Mouse (Mus musculus): ENCODE measurements around the gene Agfg2. TPM values are rescaled to one million over a fixed set of nuclear protein-coding genes. Genes with fewer than 3 reads are reported as not detected.
A peak's percentile ranks its signal among the peaks of the same experiment; 100 is the strongest.

Gene Agfg2
- polyA plus RNA-seq, 1 experiment: 11.6 TPM

GRCm38 (mm10) chr5:137631171-137631570 is 53.4 kb downstream of the Agfg2 start:
- Histone ChIP-seq H3K27me3 (ENCODE audit: control insufficient read depth, insufficient read depth, low read length) (no peaks in the 10 kb centered on the region), H3K27ac (ENCODE audit: insufficient read depth, low read depth, low read length) (peak overlapping the region; percentile 92), H3K4me3 (ENCODE audit: low read depth, low read length) (peak overlapping the region; percentile 65), H3K36me3 (ENCODE audit: control insufficient read depth, insufficient read depth, low read length) (peaks cover 22% of the 10 kb centered on the region), H3K4me1 (ENCODE audit: control insufficient read depth, insufficient read depth, insufficient read length, low read length) (peaks cover 18% of the 10 kb centered on the region)
- WGBS: 19% methylated on average over 9 of the region's 9 CpGs
- TF ChIP-seq POLR2A (IDR thresholded peaks at IDR 0.05; ENCODE audit: low read depth, low read length) (no peak), CTCF (IDR thresholded peaks at IDR 0.05; ENCODE audit: extremely low read depth, insufficient read length, insufficient replicate concordance, low read depth, low read length) (no peak)

- H3K27ac ChIP-seq (ENCODE audit: insufficient read depth, low read depth, low read length): peak overlapping the region; percentile 92
- peak overlapping the region; percentile 65 for H3K4me3 ChIP-seq (ENCODE audit: low read depth, low read length)
- peaks cover 18% of the 10 kb centered on the region for H3K4me1 ChIP-seq (ENCODE audit: control insufficient read depth, insufficient read depth, insufficient read length, low read length)
- TF ChIP-seq CTCF (IDR thresholded peaks at IDR 0.05; ENCODE audit: extremely low read depth, insufficient read length, insufficient replicate concordance, low read depth, low read length) (no peak), POLR2A (IDR thresholded peaks at IDR 0.05; ENCODE audit: low read depth, low read length) (0 out of 2 replicates have a peak, but pooled peaks have one; percentile 10)
- no peaks in the 10 kb centered on the region for H3K27me3 ChIP-seq (ENCODE audit: control insufficient read depth, insufficient read depth, low read length)
- H3K36me3 ChIP-seq (ENCODE audit: control insufficient read depth, insufficient read depth, low read length): peaks cover 16% of the 10 kb centered on the region
- WGBS: 7% methylated on average over 3 of the region's 3 CpGs
These were observed 53.9 kb downstream of the Agfg2 start for GRCm38 (mm10) chr5:137630602-137631001.

- TF ChIP-seq POLR2A (IDR thresholded peaks at IDR 0.05; ENCODE audit: low read depth, low read length): no peak
- no peak for TF ChIP-seq CTCF (IDR thresholded peaks at IDR 0.05; ENCODE audit: extremely low read depth, insufficient read length, insufficient replicate concordance, low read depth, low read length)
- no peaks in the 10 kb centered on the region for H3K27me3 ChIP-seq (ENCODE audit: control insufficient read depth, insufficient read depth, low read length)
- 5% methylated on average over 6 of the region's 6 CpGs for WGBS
- peak overlapping the region; percentile 92 for H3K27ac ChIP-seq (ENCODE audit: insufficient read depth, low read depth, low read length)
- H3K4me1 ChIP-seq (ENCODE audit: control insufficient read depth, insufficient read depth, insufficient read length, low read length): peaks cover 18% of the 10 kb centered on the region
- H3K36me3 ChIP-seq (ENCODE audit: control insufficient read depth, insufficient read depth, low read length): peaks cover 11% of the 10 kb centered on the region
- H3K4me3 ChIP-seq (ENCODE audit: low read depth, low read length): peak overlapping the region; percentile 65
These were observed 54.5 kb downstream of the Agfg2 start for GRCm38 (mm10) chr5:137629906-137630545.

DNA sequence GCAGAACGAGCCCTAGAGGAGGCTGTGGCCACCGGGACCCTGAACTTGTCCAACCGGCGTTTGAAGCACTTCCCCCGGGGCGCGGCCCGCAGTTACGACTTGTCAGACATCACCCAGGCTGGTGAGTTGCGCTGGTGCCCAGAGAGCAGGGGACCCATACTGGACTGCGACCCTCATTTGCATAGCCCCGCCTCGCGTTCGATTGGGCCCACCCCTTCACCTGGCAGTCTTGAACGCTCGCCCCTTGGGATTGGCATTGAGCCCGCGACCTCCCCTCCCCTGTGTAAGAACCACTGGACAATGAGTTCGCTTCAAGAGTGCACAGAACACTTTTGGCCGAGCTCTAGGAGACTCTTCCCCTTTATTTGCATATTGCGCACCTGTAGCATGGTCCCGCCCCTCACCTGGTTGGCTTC is 55.2 kb downstream of the Agfg2 start:
- no peaks in the 10 kb centered on the region for H3K27me3 ChIP-seq (ENCODE audit: control insufficient read depth, insufficient read depth, low read length)
- peak overlapping the region; percentile 92 for H3K27ac ChIP-seq (ENCODE audit: insufficient read depth, low read depth, low read length)
- TF ChIP-seq POLR2A (IDR thresholded peaks at IDR 0.05; ENCODE audit: low read depth, low read length): no peak
- TF ChIP-seq CTCF (IDR thresholded peaks at IDR 0.05; ENCODE audit: extremely low read depth, insufficient read length, insufficient replicate concordance, low read depth, low read length): no peak
- H3K36me3 ChIP-seq (ENCODE audit: control insufficient read depth, insufficient read depth, low read length): peaks cover 8% of the 10 kb centered on the region
- H3K4me3 ChIP-seq (ENCODE audit: low read depth, low read length): peak overlapping the region; percentile 65
- WGBS: under 1% methylated on average over 23 of the region's 23 CpGs
- peaks cover 18% of the 10 kb centered on the region for H3K4me1 ChIP-seq (ENCODE audit: control insufficient read depth, insufficient read depth, insufficient read length, low read length)

- H3K27me3 ChIP-seq (ENCODE audit: control insufficient read depth, insufficient read depth, low read length): no peaks in the 10 kb centered on the region
- H3K4me3 ChIP-seq (ENCODE audit: low read depth, low read length): peak within 1 kb of the TSS; percentile 73
- peak within 1 kb of the TSS; percentile 92 for H3K27ac ChIP-seq (ENCODE audit: insufficient read depth, low read depth, low read length)
- H3K4me1 ChIP-seq (ENCODE audit: control insufficient read depth, insufficient read depth, insufficient read length, low read length): peaks cover 12% of the 10 kb centered on the region
- H3K36me3 ChIP-seq (ENCODE audit: control insufficient read depth, insufficient read depth, low read length): peaks cover 2% of the 10 kb centered on the region
- no peak for TF ChIP-seq CTCF (IDR thresholded peaks at IDR 0.05; ENCODE audit: extremely low read depth, insufficient read length, insufficient replicate concordance, low read depth, low read length)
- peak; percentile 88 for TF ChIP-seq POLR2A (IDR thresholded peaks at IDR 0.05; ENCODE audit: low read depth, low read length)
- WGBS: under 1% methylated on average over 46 of the region's 46 CpGs
These were observed 55.8 kb downstream of the Agfg2 start, which contains the start of the genes Fbxo24, Lrch4 and Gm20605 for GRCm38 (mm10) chr5:137628498-137629305. Gene Fbxo24 (minus strand): TSS chr5:137629002. Gene Lrch4 (plus strand): TSS chr5:137629121. Gene Gm20605 (plus strand): TSS chr5:137629175.

DNA sequence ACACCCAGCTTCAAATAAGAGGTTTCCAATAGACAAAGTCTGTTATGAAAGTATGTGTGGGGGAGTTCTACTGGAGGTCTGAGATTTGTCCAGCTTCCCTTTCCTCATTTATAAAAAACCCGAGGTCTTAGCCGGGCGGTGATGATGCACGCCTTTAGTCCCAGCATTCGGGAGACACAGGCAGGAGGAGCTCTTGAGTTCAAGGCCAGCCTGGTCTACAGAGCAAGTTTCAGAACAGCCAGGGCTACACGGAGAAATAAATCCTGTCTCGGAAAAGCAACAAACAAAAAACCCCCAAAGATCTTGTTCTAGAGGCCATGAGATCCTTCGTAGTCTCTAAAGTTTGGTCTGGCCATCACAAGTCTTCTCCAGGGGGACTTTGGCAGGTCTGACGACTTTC is 56.5 kb downstream of the Agfg2 start:
- WGBS: 0% methylated on average over 9 of the region's 9 CpGs

More for the DNA sequence above, 56.5 kb downstream of the Agfg2 start:
- H3K4me1 ChIP-seq (ENCODE audit: control insufficient read depth, insufficient read depth, insufficient read length, low read length): peaks cover 10% of the 10 kb centered on the region
- no peak for TF ChIP-seq POLR2A (IDR thresholded peaks at IDR 0.05; ENCODE audit: low read depth, low read length)
- no peak for TF ChIP-seq CTCF (IDR thresholded peaks at IDR 0.05; ENCODE audit: extremely low read depth, insufficient read length, insufficient replicate concordance, low read depth, low read length)
- H3K27me3 ChIP-seq (ENCODE audit: control insufficient read depth, insufficient read depth, low read length): no peaks in the 10 kb centered on the region
- peak overlapping the region; percentile 73 for H3K4me3 ChIP-seq (ENCODE audit: low read depth, low read length)
- no peaks in the 10 kb centered on the region for H3K36me3 ChIP-seq (ENCODE audit: control insufficient read depth, insufficient read depth, low read length)
- peak overlapping the region; percentile 85 for H3K27ac ChIP-seq (ENCODE audit: insufficient read depth, low read depth, low read length)
